8 mouse cellular contexts compared by ENCODE assay signal in the genomic region with DNA sequence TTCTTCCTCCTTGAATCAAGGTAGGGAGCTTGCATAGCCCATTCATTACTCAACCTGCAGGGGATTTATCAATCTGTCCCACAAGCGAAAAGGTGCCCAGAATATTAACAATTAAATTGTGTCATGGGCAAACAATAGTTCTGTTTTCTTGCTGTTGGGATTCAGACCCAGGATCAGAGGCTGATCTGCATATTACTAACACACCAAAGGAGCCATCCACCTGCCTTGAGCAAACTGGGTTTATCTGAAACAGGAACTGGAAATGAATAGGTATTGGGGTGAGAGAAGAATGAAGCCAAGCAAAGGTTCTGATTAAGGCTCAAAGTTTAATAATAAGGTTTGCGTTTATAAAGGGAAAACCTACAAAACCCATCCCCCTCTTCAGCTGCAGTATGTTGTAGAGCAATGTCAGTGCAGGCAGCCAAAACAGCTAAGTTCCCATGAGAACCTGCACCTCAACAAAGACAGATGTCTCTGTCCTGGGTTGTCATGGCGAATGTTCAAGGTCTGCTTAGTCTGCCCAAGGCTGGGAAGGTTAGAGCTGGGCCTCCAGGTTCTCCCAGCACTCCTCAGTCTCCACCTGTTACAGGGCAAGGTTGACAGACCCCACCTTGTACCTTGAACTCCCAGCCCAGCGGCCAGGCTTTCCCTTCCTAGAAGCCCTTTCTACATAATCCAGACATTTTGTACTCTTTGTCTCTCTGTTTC. TPM values are rescaled to one million over a fixed set of nuclear protein-coding genes. Genes with fewer than 3 reads are reported as not detected.
DNase-seq lines count a peak whose midpoint lies in the region; ATAC-seq and TF ChIP-seq lines count a peak whose summit lies in the region.
"Not testable (repeated sequence)": the region's sequence is repeated elsewhere in the genome, so short reads cannot be mapped to it uniquely, and the experiment has no call there.

No protein-coding gene starts in this region.

- WGBS in bone marrow, adult 2 months, result 67% methylated on average over 4 of the region's 4 CpGs
- WGBS in heart, embryonic 15.5 days, result 67% methylated on average over 4 of the region's 4 CpGs
- 65% methylated on average over 4 of the region's 4 CpGs for whole genome bisulfite sequencing in kidney, adult 2 months
- 63% methylated on average over 4 of the region's 4 CpGs for WGBS in liver, embryonic 14.5 days (ENCODE audit: insufficient replicate concordance)
- WGBS in midbrain, embryonic 13.5 days, result 62% methylated on average over 4 of the region's 4 CpGs
- WGBS in stomach, embryonic 15.5 days, result 64% methylated on average over 4 of the region's 4 CpGs

- peak overlapping the region; percentile 25; the same call in 1 of the 2 replicates for H3K9ac ChIP-seq in CH12.LX (ENCODE audit: insufficient read depth, low read depth)
- not testable (repeated sequence) for H3K9ac ChIP-seq in heart, embryonic 15.5 days; liver, embryonic 14.5 days (replicated peaks); stomach, embryonic 15.5 days
- H3K9ac ChIP-seq in midbrain, embryonic 13.5 days (replicated peaks), result 0 out of 2 replicates have a peak overlapping the region, but pooled peaks have one; percentile 19

- not testable (repeated sequence) for H3K9me3 ChIP-seq in CH12.LX (replicated peaks; ENCODE audit: low read length); erythroblast, embryonic 14.5 days (ENCODE audit: control insufficient read depth, low read length); heart, embryonic 15.5 days (replicated peaks); liver, embryonic 14.5 days (ENCODE audit: control insufficient read depth, low read length); midbrain, embryonic 13.5 days; stomach, embryonic 15.5 days

- peak overlapping the region; percentile 12 to 43 (median 41) for H3K4me3 ChIP-seq in CH12.LX (replicated peaks in 1 of 3; ENCODE audit: low read depth in 2 of 3, low read length in 2 of 3, poor library complexity in 1 of 3)
- H3K4me3 ChIP-seq in bone marrow, adult 2 months (replicated peaks; ENCODE audit: control insufficient read depth, low read depth, low read length), result peak overlapping the region; percentile 50
- peak overlapping the region; percentile 61 for H3K4me3 ChIP-seq in erythroblast, embryonic 14.5 days (replicated peaks)
- H3K4me3 ChIP-seq in heart, embryonic 15.5 days, result peak overlapping the region; percentile 74
- H3K4me3 ChIP-seq in kidney, adult 2 months (ENCODE audit: insufficient read depth, low read depth, low read length), result peak overlapping the region; percentile 68
- H3K4me3 ChIP-seq in liver, embryonic 14.5 days (ENCODE audit: insufficient read depth in 1 of 2, low read depth in 2 of 2, low read length in 2 of 2), result peak overlapping the region; percentile 54 to 61; a peak in 2 of 4 replicates
- H3K4me3 ChIP-seq in midbrain, embryonic 13.5 days (replicated peaks), result peak overlapping the region; percentile 54
- peak overlapping the region; percentile 62 for H3K4me3 ChIP-seq in stomach, embryonic 15.5 days (replicated peaks)

- H3K79me2 ChIP-seq in CH12.LX (replicated peaks; ENCODE audit: control insufficient read depth, extremely low read depth, insufficient read depth, poor library complexity, severe bottlenecking), result peaks cover 14% of the 10 kb centered on the region

- H3K27me3 ChIP-seq in CH12.LX (replicated peaks); erythroblast, embryonic 14.5 days (ENCODE audit: control insufficient read depth); heart, embryonic 15.5 days; kidney, adult 2 months (replicated peaks; ENCODE audit: control insufficient read depth, insufficient read depth, low read length); liver, embryonic 14.5 days (ENCODE audit: control insufficient read depth, insufficient read depth, low read length); midbrain, embryonic 13.5 days; stomach, embryonic 15.5 days (replicated peaks): not testable (repeated sequence)

- not testable (repeated sequence) for H3K4me2 ChIP-seq in CH12.LX (ENCODE audit: insufficient read depth, low read depth, poor library complexity, severe bottlenecking)
- peak overlapping the region; percentile 74 for H3K4me2 ChIP-seq in heart, embryonic 15.5 days
- H3K4me2 ChIP-seq in liver, embryonic 14.5 days (ENCODE audit: low read depth), result peak overlapping the region; percentile 52
- H3K4me2 ChIP-seq in midbrain, embryonic 13.5 days (replicated peaks), result peak overlapping the region; percentile 71
- H3K4me2 ChIP-seq in stomach, embryonic 15.5 days, result peak overlapping the region; percentile 56

- peak; percentile 27 for DNase-seq in CH12.LX (ENCODE audit: extremely low read depth)
- not testable (repeated sequence) for DNase-seq in kidney, adult 2 months; liver, embryonic 14.5 days (ENCODE audit: low read depth in 3 of 3, low spot score in 3 of 3)

- H3K27ac ChIP-seq in CH12.LX (ENCODE audit: insufficient read depth, low read depth); bone marrow, adult 2 months (ENCODE audit: control insufficient read depth, insufficient read depth, low read depth, low read length, poor library complexity); heart, embryonic 15.5 days; kidney, adult 2 months (ENCODE audit: insufficient read depth, low read depth, low read length); liver, embryonic 14.5 days; midbrain, embryonic 13.5 days: not testable (repeated sequence)
- peak overlapping the region; percentile 31; the same call in 1 of the 2 replicates for H3K27ac ChIP-seq in stomach, embryonic 15.5 days

- not testable (repeated sequence) for H3K36me3 ChIP-seq in CH12.LX (replicated peaks in 1 of 2; ENCODE audit: control insufficient read depth in 1 of 2, insufficient read depth in 1 of 2, low read length in 1 of 2); erythroblast, embryonic 14.5 days (ENCODE audit: control insufficient read depth); heart, embryonic 15.5 days; kidney, adult 2 months (ENCODE audit: control insufficient read depth, insufficient read depth, low read length); liver, embryonic 14.5 days (replicated peaks; ENCODE audit: control insufficient read depth, insufficient read depth, low read depth); midbrain, embryonic 13.5 days; stomach, embryonic 15.5 days

- in situ Hi-C loops in CH12.LX (cut with MboI; ENCODE audit: low pct_ligation_motif_present, low pct_unique_long_range_greater_than_20kb, low sequenced_read_pairs), result not testable (repeated sequence)

- TF ChIP-seq EP300 in CH12.LX (IDR thresholded peaks at IDR 0.05; ENCODE audit: low read length); liver, embryonic 14.5 days (IDR thresholded peaks at IDR 0.05; ENCODE audit: low read depth): not testable (repeated sequence)

- not testable (repeated sequence) for H3K4me1 ChIP-seq in CH12.LX (ENCODE audit: control insufficient read depth in 1 of 2, insufficient read depth in 2 of 2); bone marrow, adult 2 months (ENCODE audit: control insufficient read depth, insufficient read depth, low read length); erythroblast, embryonic 14.5 days (ENCODE audit: control insufficient read depth); heart, embryonic 15.5 days (replicated peaks); kidney, adult 2 months (ENCODE audit: control insufficient read depth, insufficient read depth, low read length); liver, embryonic 14.5 days (replicated peaks; ENCODE audit: control insufficient read depth in 2 of 2, insufficient read depth in 2 of 2, low read length in 1 of 2); midbrain, embryonic 13.5 days (replicated peaks); stomach, embryonic 15.5 days

- TF ChIP-seq RAD21 in CH12.LX (IDR thresholded peaks at IDR 0.05; ENCODE audit: low read depth, low read length), result not testable (repeated sequence)

- TF ChIP-seq CTCF in CH12.LX (conservative IDR thresholded peaks at IDR 0.05 in 1 of 2, IDR thresholded peaks at IDR 0.05 in 1 of 2; ENCODE audit: low read depth in 2 of 2, low read length in 2 of 2); bone marrow, adult 2 months (IDR thresholded peaks at IDR 0.05; ENCODE audit: control insufficient read depth, insufficient read depth, low read length); kidney, adult 2 months (conservative IDR thresholded peaks at IDR 0.05; ENCODE audit: insufficient read depth, insufficient read length, low read depth, low read length); liver, embryonic 14.5 days (IDR thresholded peaks at IDR 0.05; ENCODE audit: low read depth): not testable (repeated sequence)

- dilution Hi-C loops in CH12.LX (cut with MboI; ENCODE audit: extremely low pct_ligation_motif_present, extremely low pct_unique_long_range_greater_than_20kb, low sequenced_read_pairs), result not testable (repeated sequence)

- TF ChIP-seq POLR2A in CH12.LX (IDR thresholded peaks at IDR 0.05; ENCODE audit: low read depth, low read length); bone marrow, adult 2 months (IDR thresholded peaks at IDR 0.05; ENCODE audit: borderline replicate concordance, control insufficient read depth, low read depth, low read length); kidney, adult 2 months (IDR thresholded peaks at IDR 0.05; ENCODE audit: low read depth, low read length): not testable (repeated sequence)

- ATAC-seq in heart, embryonic 15.5 days (replicated peaks; ENCODE audit: insufficient number of reproducible peaks, insufficient read depth, low FRiP score, low read depth), result not testable (repeated sequence)
- ATAC-seq in liver, embryonic 14.5 days (ENCODE audit: insufficient read depth), result peak; percentile 3; the same call in 1 of the 2 replicates
- ATAC-seq in midbrain, embryonic 13.5 days, result peak; percentile 57
- peak; percentile 38; the same call in 1 of the 2 replicates for ATAC-seq in stomach, embryonic 15.5 days (ENCODE audit: insufficient read depth, low FRiP score, low read depth)

RNA-seq across cellular contexts. Expression of a gene that starts 0.5 kb away (rescaled TPM):
- total RNA-seq in CH12.LX (2012; rRNA removed) (11.1 and 11.5 TPM in 2 replicates), CH12.LX (2014; rRNA removed) (21.9 and 30.6 TPM in 2 replicates)
- 5.6 and 7.1 TPM in 2 replicates for polyA plus RNA-seq in CH12.LX (2012; ENCODE audit: insufficient read length, low read depth)
- polyA plus RNA-seq in bone marrow, adult 2 months (2011; ENCODE audit: insufficient read depth, insufficient read length, low replicate concordance, missing spikeins), result 0.97 and 6.3 TPM in 2 replicates
- polyA plus RNA-seq in erythroblast, embryonic 14.5 days (2012), result not detected in 2 replicates
- 3.8 and 4.2 TPM in 2 replicates for polyA plus RNA-seq in heart, embryonic 15.5 days (2015; fragmentation: Nextera tagmentation; extraction: Ambion mirVana)
- polyA plus RNA-seq in kidney, adult 2 months (2012; rRNA removed), result 1.2 TPM in 2 replicates
- 1.5 and 2.3 TPM in 2 replicates for polyA plus RNA-seq in liver, embryonic 14.5 days (2012; rRNA removed)
- 4.6 TPM in 2 replicates for polyA plus RNA-seq in liver, embryonic 14.5 days (2014; fragmentation: Nextera tagmentation; extraction: Ambion mirVana)
- polyA plus RNA-seq in midbrain, embryonic 13.5 days (2015; fragmentation: Nextera tagmentation; extraction: Ambion mirVana), result 4.0 and 5.0 TPM in 2 replicates
- 12.6 and 13.6 TPM in 2 replicates for polyA plus RNA-seq in stomach, embryonic 15.5 days (2015; fragmentation: Nextera tagmentation; extraction: Ambion mirVana)
